Mouse (Mus musculus): Measurements from ENCODE around the gene Lrrc1. TPM values are rescaled to one million over a fixed set of nuclear protein-coding genes. Genes with fewer than 3 reads are reported as not detected.

Lrrc1 gene
- total RNA-seq, 2 experiments from 2014 or later: 12.8 to 15.1 TPM

GRCm38 (mm10) chr9:77384651-77385050 lies 160.0 kb downstream of the Lrrc1 start:
- DNase-seq: no peak

- DNase-seq: peak; percentile 18 to 34
Measured at GRCm38 (mm10) chr9:77383951-77384350, 160.7 kb downstream of the Lrrc1 start.

- DNase-seq: no peak
Measured at GRCm38 (mm10) chr9:77382514-77382913, 162.2 kb downstream of the Lrrc1 start.

- DNase-seq: peak; percentile 83 to 86
Measured at GRCm38 (mm10) chr9:77381565-77381964, 163.1 kb downstream of the Lrrc1 start.

Small RNAs within 50 kb of the gene (microRNA-seq; reads per million reads assigned to microRNA genes)
- gene Gm25250: not detected

Other genes starting within 250 kb of the Lrrc1 start
- gene Mlip, start 191.9 kb downstream of the Lrrc1 start, total RNA-seq (2021): 1 to 10 TPM in 1 of 2 experiments, under 1 TPM in 1; 0.63 to 1.6 TPM
- gene Klhl31, start 91.6 kb upstream of the Lrrc1 start, total RNA-seq (2021): not detected
- gene Gclc, start 209.7 kb upstream of the Lrrc1 start, total RNA-seq (2021): 10 to 100 TPM; 40.9 to 47.2 TPM

All from adrenal gland, postnatal 36 days (tissue).